Mouse (Mus musculus) heart, adult 10 weeks (tissue): ENCODE measurements around the gene Olfr632. TPM values are rescaled to one million over a fixed set of nuclear protein-coding genes. Genes with fewer than 3 reads are reported as not detected.

Experiments used
- polyA plus RNA-seq: library from polyadenylated mRNA; stranded (reverse); fragments of 350-450 nt; fragmentation: Illumina TruSeq; extraction: RNeasy Lipid Tissue Mini Kit (QIAGEN cat#74804); gene quantifications from one replicate; pipeline ENCODE4 v1.2.3, GENCODE M21; 2014; ENCODE audit warnings: low read depth, low replicate concordance

The Olfr632 gene
- not detected for polyA plus RNA-seq

DNA sequence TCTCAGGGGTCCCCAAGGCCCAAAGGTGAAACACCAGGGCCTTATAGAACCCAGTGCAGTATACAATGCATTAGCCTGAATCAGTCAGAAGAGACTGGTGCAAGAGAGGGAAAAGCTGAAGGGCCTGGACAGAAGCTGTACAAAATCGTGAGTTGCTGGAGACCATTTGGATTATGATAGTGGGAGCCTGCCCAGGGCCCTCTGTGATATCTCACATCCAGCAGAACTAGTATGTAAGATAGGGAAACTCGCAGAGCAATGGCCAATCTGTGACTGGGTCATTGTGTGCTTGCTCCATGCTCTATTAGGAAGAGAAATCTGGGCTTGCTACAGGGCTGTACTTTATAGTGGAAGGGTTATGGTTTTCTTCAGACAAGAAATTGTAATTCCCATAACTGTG lies at the start of gene Olfr632:
Gene Olfr632, plus strand, starts transcription at position 84 of the 400 bp plus-strand sequence.

DNA sequence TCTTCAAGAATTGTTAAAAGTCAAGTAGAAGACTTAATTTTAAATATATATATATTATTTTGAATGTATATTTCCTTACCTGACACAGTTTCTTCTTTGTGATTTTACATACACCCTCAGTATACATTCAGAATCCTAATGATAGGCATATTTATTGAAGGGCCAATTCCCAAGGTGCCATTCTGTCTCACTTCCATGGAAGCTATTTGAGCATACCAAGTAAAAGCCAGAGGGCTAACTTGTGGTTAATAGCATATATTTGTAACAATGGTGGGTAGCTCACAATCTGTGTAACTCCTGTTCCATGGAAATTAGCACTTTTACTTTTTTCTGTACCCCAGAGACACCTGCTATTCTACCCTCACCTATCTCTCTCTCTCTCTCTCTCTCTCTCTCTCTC lies 48.0 kb upstream of the Olfr632 start, which contains the start of gene Olfr66:
Gene Olfr66, minus strand, starts transcription at position 101 of the 400 bp plus-strand sequence.

DNA sequence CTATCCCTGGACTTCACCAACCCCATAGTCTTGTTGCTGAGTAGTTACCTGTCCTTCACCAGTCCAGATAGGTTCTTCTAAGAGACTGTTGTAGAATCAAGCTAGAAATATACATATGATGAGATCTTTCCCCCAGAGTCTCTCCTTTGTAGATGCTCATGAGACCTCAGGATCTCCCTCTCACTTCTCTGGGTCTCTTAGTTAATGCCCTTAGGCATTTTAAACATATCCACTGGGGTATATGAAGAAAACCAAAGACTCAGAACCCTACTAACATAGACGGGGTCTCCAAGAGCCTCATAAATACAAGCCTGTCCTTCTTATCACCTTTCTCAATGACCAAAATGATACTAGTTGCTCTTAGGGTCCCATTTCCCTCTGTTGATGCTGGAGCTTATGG lies 39.8 kb upstream of the Olfr632 start, which contains the start of gene Olfr64:
Gene Olfr64, minus strand, starts transcription at position 101 of the 400 bp plus-strand sequence.

DNA sequence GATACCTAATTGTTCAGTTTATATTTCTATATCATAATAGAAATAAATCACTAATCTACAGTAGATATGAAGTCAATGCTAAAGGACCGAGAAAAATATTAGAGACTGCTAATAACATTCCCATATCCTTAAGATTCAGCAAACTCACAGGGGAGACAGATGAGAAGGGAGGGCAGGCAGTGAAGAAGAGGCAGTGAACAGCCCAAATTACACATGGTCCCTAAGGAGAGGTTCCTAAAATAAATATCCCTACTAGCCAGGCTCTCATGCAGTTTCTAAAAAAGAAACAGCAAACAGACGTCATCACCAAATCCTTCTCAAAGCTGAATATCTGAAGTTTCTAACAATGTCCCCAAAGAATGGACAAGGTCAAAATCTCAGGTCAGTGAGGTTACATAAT lies 31.0 kb upstream of the Olfr632 start, which contains the start of gene Olfr65:
Gene Olfr65, plus strand, starts transcription at position 301 of the 400 bp plus-strand sequence.

DNA sequence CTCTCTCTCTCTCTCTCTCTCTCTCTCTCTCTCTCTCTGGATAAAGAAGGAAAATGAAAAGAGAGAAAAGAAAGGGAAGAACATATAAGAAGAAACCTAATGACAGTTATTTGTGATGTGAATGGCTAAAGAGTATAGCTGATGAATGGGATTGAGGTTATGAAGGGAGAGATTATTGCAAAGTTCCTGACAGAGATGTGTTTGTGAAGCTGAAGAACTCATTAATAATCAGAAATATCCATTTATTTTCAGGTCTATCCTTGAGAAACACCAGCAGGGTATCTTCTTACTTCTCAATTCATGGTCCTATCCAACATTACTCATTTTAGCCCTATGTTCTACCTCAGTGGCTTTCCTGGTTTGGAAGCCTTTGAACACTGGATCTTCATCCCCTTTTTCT lies 5.6 kb upstream of the Olfr632 start, which contains the start of gene Olfr631:
Gene Olfr631, plus strand, starts transcription at position 301 of the 400 bp plus-strand sequence.

DNA sequence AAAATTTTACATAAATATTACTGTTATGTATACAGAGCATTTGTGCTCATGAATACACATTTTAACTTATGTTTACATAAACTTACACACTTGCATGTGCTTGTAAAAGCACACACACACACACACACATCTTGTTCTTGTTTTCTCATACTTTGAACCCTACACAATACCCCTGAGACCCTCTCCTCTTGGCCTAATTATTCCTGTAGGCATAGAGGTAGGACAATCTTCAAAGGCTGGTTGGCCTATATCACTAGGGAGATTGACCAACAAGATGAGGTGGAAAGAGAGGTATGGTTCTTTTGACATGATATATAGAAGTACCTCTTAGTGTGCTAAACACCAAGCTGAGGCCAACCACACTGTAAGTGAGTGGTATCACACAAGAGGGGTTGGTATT lies 10.0 kb downstream of the Olfr632 start, which contains the start of gene Olfr633:
Gene Olfr633, plus strand, starts transcription at position 301 of the 400 bp plus-strand sequence.

DNA sequence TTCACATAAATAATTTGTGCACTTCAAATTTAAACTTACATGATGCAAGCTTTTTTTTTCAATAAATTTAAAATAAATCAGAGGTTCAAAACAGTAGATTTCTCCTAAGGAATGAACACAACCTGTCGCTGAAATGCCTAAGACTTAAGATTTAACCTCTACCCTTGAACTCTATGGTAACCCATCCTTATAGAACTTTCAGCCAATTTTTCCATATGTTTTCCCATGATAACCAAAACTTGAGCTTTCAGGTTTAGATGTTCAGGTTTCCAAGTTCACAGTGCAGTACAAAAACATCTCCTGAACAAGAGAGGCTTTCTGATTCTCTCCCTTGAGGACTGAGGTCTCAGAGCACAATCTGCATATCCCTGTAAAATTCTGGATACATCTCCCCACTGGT lies 36.7 kb downstream of the Olfr632 start, which contains the start of gene Olfr635:
Gene Olfr635, plus strand, starts transcription at position 301 of the 400 bp plus-strand sequence.

Other genes starting within 250 kb of the Olfr632 start
- not detected for gene Olfr243, start 219.7 kb upstream of the Olfr632 start, polyA plus RNA-seq
- gene Olfr628, start 204.0 kb upstream of the Olfr632 start, polyA plus RNA-seq: not detected
- not detected for gene Olfr629, start 189.4 kb upstream of the Olfr632 start, polyA plus RNA-seq
- gene Olfr630, start 177.0 kb upstream of the Olfr632 start, polyA plus RNA-seq: not detected
- not detected for gene Olfr69, start 162.8 kb upstream of the Olfr632 start, polyA plus RNA-seq
- not detected for gene Olfr68, start 154.6 kb upstream of the Olfr632 start, polyA plus RNA-seq
- gene Olfr67, start 142.5 kb upstream of the Olfr632 start, polyA plus RNA-seq: not detected
- gene Hbb-bt, start 120.4 kb upstream of the Olfr632 start, polyA plus RNA-seq: 792 TPM
- 6,129 TPM for gene Hbb-bs, start 106.3 kb upstream of the Olfr632 start, polyA plus RNA-seq
- gene Hbb-bh2, start 93.8 kb upstream of the Olfr632 start, polyA plus RNA-seq: not detected
- gene Hbb-bh1, start 91.2 kb upstream of the Olfr632 start, polyA plus RNA-seq: not detected
- gene Hbb-y, start 81.1 kb upstream of the Olfr632 start, polyA plus RNA-seq: not detected
- gene Olfr66, start 48.1 kb upstream of the Olfr632 start, polyA plus RNA-seq: not detected
- not detected for gene Olfr64, start 39.9 kb upstream of the Olfr632 start, polyA plus RNA-seq
- gene Olfr65, start 30.9 kb upstream of the Olfr632 start, polyA plus RNA-seq: not detected
- not detected for gene Olfr631, start 5.5 kb upstream of the Olfr632 start, polyA plus RNA-seq
- gene Olfr633, start 10.1 kb downstream of the Olfr632 start, polyA plus RNA-seq: not detected
- gene Olfr635, start 36.8 kb downstream of the Olfr632 start, polyA plus RNA-seq: not detected
- not detected for gene Olfr638, start 64.4 kb downstream of the Olfr632 start, polyA plus RNA-seq
- gene Olfr639, start 83.0 kb downstream of the Olfr632 start, polyA plus RNA-seq: not detected
- not detected for gene Olfr640, start 91.2 kb downstream of the Olfr632 start, polyA plus RNA-seq
- not detected for gene Olfr641, start 101.1 kb downstream of the Olfr632 start, polyA plus RNA-seq
- not detected for gene Olfr642, start 118.3 kb downstream of the Olfr632 start, polyA plus RNA-seq
- not detected for gene 4930516K23Rik, start 127.1 kb downstream of the Olfr632 start, polyA plus RNA-seq
- gene Olfr644, start 137.5 kb downstream of the Olfr632 start, polyA plus RNA-seq: not detected
- not detected for gene Olfr645, start 151.1 kb downstream of the Olfr632 start, polyA plus RNA-seq
- gene Olfr646, start 170.5 kb downstream of the Olfr632 start, polyA plus RNA-seq: not detected
- gene Ubqln5, start 195.5 kb downstream of the Olfr632 start, polyA plus RNA-seq: not detected
- not detected for gene Olfr643, start 203.1 kb downstream of the Olfr632 start, polyA plus RNA-seq
- gene Ubqln3, start 208.9 kb downstream of the Olfr632 start, polyA plus RNA-seq: not detected
- not detected for gene Ubqlnl, start 216.2 kb downstream of the Olfr632 start, polyA plus RNA-seq
- not detected for gene Olfm5, start 230.5 kb downstream of the Olfr632 start, polyA plus RNA-seq
- not detected for gene Olfr648, start 249.0 kb downstream of the Olfr632 start, polyA plus RNA-seq